Mouse (Mus musculus) forebrain, embryonic 15.5 days (tissue): ENCODE measurements around the gene Ankrd66. TPM values are rescaled to one million over a fixed set of nuclear protein-coding genes. Genes with fewer than 3 reads are reported as not detected.

ENCODE experiments used
- ATAC-seq: fragments of 200-750 bp; cut with Nextera tagmentation; replicated peaks from 2 replicates; pipeline ENCODE4 v1.8.0; 2017; ENCODE audit warnings: mild to moderate bottlenecking, moderate TSS enrichment, moderate library complexity
- H3K27ac ChIP-seq: fragments of 300-500 bp; sonication (generic); replicated peaks from 2 replicates; pipeline ENCODE4 v1.5.1; 2015; ENCODE audit warnings: mild to moderate bottlenecking, inconsistent platforms
- H3K27me3 ChIP-seq: fragments of 300-500 bp; sonication (generic); 2 replicates; pipeline ENCODE4 v1.6.1; 2015; ENCODE audit warnings: inconsistent platforms
- H3K36me3 ChIP-seq: fragments of 300-500 bp; sonication (generic); 2 replicates; pipeline ENCODE4 v1.6.1; 2015; ENCODE audit warnings: mild to moderate bottlenecking, inconsistent platforms
- H3K4me1 ChIP-seq: fragments of 300-500 bp; sonication (generic); 2 replicates; pipeline ENCODE4 v1.6.1; 2015; ENCODE audit warnings: inconsistent platforms
- H3K4me2 ChIP-seq: fragments of 300-500 bp; sonication (generic); replicated peaks from 2 replicates; pipeline ENCODE4 v1.6.1; 2015; ENCODE audit warnings: mild to moderate bottlenecking, inconsistent platforms
- H3K4me3 ChIP-seq: fragments of 300-500 bp; sonication (generic); 2 replicates; pipeline ENCODE4 v1.5.1; 2015; ENCODE audit warnings: mild to moderate bottlenecking, inconsistent platforms
- H3K9ac ChIP-seq: fragments of 300-500 bp; sonication (generic); replicated peaks from 2 replicates; pipeline ENCODE4 v1.6.1; 2015; ENCODE audit warnings: mild to moderate bottlenecking, inconsistent platforms
- H3K9me3 ChIP-seq: fragments of 300-500 bp; sonication (generic); 2 replicates; pipeline ENCODE4 v1.6.1; 2016; ENCODE audit warnings: inconsistent platforms
- WGBS: fragments of 180-500 bp; shearing (Covaris S2); methylation state at CpG from one replicate; pipeline ENCODE4 v1.1.7; 2015; ENCODE audit warnings: mixed read lengths; 5-methylcytosine and 5-hydroxymethylcytosine counted together
- polyA plus RNA-seq: library from polyadenylated mRNA; unstranded; fragments of >200 nt; fragmentation: Nextera tagmentation; extraction: Ambion mirVana; gene quantifications from 2 replicates; pipeline ENCODE4 v1.2.1, GENCODE M21; 2015

The Ankrd66 gene
- polyA plus RNA-seq = 0.19 and 0.47 TPM in 2 replicates

- H3K4me1 ChIP-seq = no peaks in the 10 kb centered on the region
Measured at GRCm38 (mm10) chr17:43543539-43543938, at the start of gene Ankrd66. Gene Ankrd66, minus strand, starts transcription at chr17:43543639.

GRCm38 (mm10) chr17:43592296-43593291 is 49.2 kb upstream of the Ankrd66 start:
- H3K27ac ChIP-seq = no peak overlapping the region
- no peaks in the 10 kb centered on the region for H3K4me1 ChIP-seq
- H3K4me3 ChIP-seq = no peak overlapping the region
- no peaks in the 10 kb centered on the region for H3K36me3 ChIP-seq
- 75% methylated on average over 21 of the region's 21 CpGs for WGBS
- H3K9ac ChIP-seq = no peak overlapping the region
- no peaks in the 10 kb centered on the region for H3K27me3 ChIP-seq
- ATAC-seq = peak; percentile 72; the same call in 1 of the 2 replicates
- H3K4me2 ChIP-seq = no peak overlapping the region
- no peaks in the 10 kb centered on the region for H3K9me3 ChIP-seq

More at GRCm38 (mm10) chr17:43543539-43543938, at the start of gene Ankrd66:
- Histone ChIP-seq H3K9me3 (no peaks in the 10 kb centered on the region), H3K27ac (no peak within 1 kb of the TSS), H3K4me3 (no peak within 1 kb of the TSS), H3K27me3 (no peaks in the 10 kb centered on the region), H3K9ac (no peak within 1 kb of the TSS), H3K4me2 (no peak within 1 kb of the TSS), H3K36me3 (no peaks in the 10 kb centered on the region)
- WGBS = 78% methylated on average over 1 of the region's 1 CpGs
- ATAC-seq = no peak

GRCm38 (mm10) chr17:43590531-43590930 is 47.1 kb upstream of the Ankrd66 start:
- Histone ChIP-seq H3K4me2 (no peak overlapping the region), H3K4me1 (no peaks in the 10 kb centered on the region), H3K9ac (no peak overlapping the region), H3K36me3 (no peaks in the 10 kb centered on the region), H3K4me3 (no peak overlapping the region), H3K9me3 (no peaks in the 10 kb centered on the region), H3K27me3 (no peaks in the 10 kb centered on the region), H3K27ac (no peak overlapping the region)
- no peak for ATAC-seq
- 77% methylated on average over 5 of the region's 5 CpGs for WGBS

- no peak overlapping the region for H3K4me3 ChIP-seq
- ATAC-seq = no peak
- no peak overlapping the region for H3K4me2 ChIP-seq
- no peaks in the 10 kb centered on the region for H3K4me1 ChIP-seq
- H3K27ac ChIP-seq = no peak overlapping the region
- no peaks in the 10 kb centered on the region for H3K9me3 ChIP-seq
- no peaks in the 10 kb centered on the region for H3K36me3 ChIP-seq
- no peaks in the 10 kb centered on the region for H3K27me3 ChIP-seq
- WGBS = 92% methylated on average over 6 of the region's 6 CpGs
- no peak overlapping the region for H3K9ac ChIP-seq
Measured at GRCm38 (mm10) chr17:43589750-43590149, 46.3 kb upstream of the Ankrd66 start.

GRCm38 (mm10) chr17:43587278-43587677 is 43.8 kb upstream of the Ankrd66 start:
- WGBS = 88% methylated on average over 2 of the region's 2 CpGs
- H3K9me3 ChIP-seq = no peaks in the 10 kb centered on the region
- no peak overlapping the region for H3K4me3 ChIP-seq

GRCm38 (mm10) chr17:43584771-43585170 is 41.3 kb upstream of the Ankrd66 start:
- H3K36me3 ChIP-seq = no peaks in the 10 kb centered on the region
- H3K27me3 ChIP-seq = no peaks in the 10 kb centered on the region
- H3K4me2 ChIP-seq = no peak overlapping the region
- no peak overlapping the region for H3K27ac ChIP-seq
- no peak overlapping the region for H3K9ac ChIP-seq
- H3K9me3 ChIP-seq = no peaks in the 10 kb centered on the region
- 94% methylated on average over 7 of the region's 7 CpGs for WGBS
- no peak overlapping the region for H3K4me3 ChIP-seq
- no peak for ATAC-seq
- peaks cover 7% of the 10 kb centered on the region; the same call in 1 of the 2 replicates for H3K4me1 ChIP-seq

More at GRCm38 (mm10) chr17:43587278-43587677, 43.8 kb upstream of the Ankrd66 start:
- no peak for ATAC-seq
- Histone ChIP-seq H3K27me3 (no peaks in the 10 kb centered on the region), H3K4me2 (no peak overlapping the region), H3K27ac (no peak overlapping the region), H3K4me1 (no peaks in the 10 kb centered on the region), H3K9ac (no peak overlapping the region), H3K36me3 (no peaks in the 10 kb centered on the region)

GRCm38 (mm10) chr17:43581012-43581467 is 37.6 kb upstream of the Ankrd66 start:
- Histone ChIP-seq H3K27me3 (no peaks in the 10 kb centered on the region), H3K9ac (no peak overlapping the region), H3K27ac (no peak overlapping the region), H3K36me3 (no peaks in the 10 kb centered on the region), H3K4me3 (no peak overlapping the region), H3K4me1 (peaks cover 7% of the 10 kb centered on the region; the same call in 1 of the 2 replicates), H3K9me3 (no peaks in the 10 kb centered on the region), H3K4me2 (no peak overlapping the region)
- 33% methylated on average over 8 of the region's 8 CpGs for WGBS
- ATAC-seq = 0 out of 2 replicates have a peak, but pooled peaks have one; percentile 35

- no peak overlapping the region for H3K4me2 ChIP-seq
- no peak overlapping the region for H3K4me3 ChIP-seq
- no peak overlapping the region for H3K9ac ChIP-seq
- H3K27me3 ChIP-seq = no peaks in the 10 kb centered on the region
- H3K9me3 ChIP-seq = no peaks in the 10 kb centered on the region
- H3K27ac ChIP-seq = no peak overlapping the region
- peaks cover 7% of the 10 kb centered on the region; the same call in 1 of the 2 replicates for H3K4me1 ChIP-seq
- no peaks in the 10 kb centered on the region for H3K36me3 ChIP-seq
- WGBS = 40% methylated on average over 3 of the region's 3 CpGs
- ATAC-seq = no peak
Measured at GRCm38 (mm10) chr17:43580456-43580855, 37.0 kb upstream of the Ankrd66 start.

- no peak overlapping the region for H3K27ac ChIP-seq
- H3K36me3 ChIP-seq = no peaks in the 10 kb centered on the region
- peaks cover 11% of the 10 kb centered on the region for H3K4me1 ChIP-seq
- H3K27me3 ChIP-seq = no peaks in the 10 kb centered on the region
- no peak overlapping the region for H3K4me2 ChIP-seq
- WGBS = 18% methylated on average over 3 of the region's 3 CpGs
- no peak overlapping the region for H3K4me3 ChIP-seq
- no peaks in the 10 kb centered on the region for H3K9me3 ChIP-seq
- no peak overlapping the region for H3K9ac ChIP-seq
- peak; percentile 26; the same call in 1 of the 2 replicates for ATAC-seq
Measured at GRCm38 (mm10) chr17:43573624-43574073, 30.2 kb upstream of the Ankrd66 start.

- WGBS = 72% methylated on average over 7 of the region's 7 CpGs
- H3K27me3 ChIP-seq = no peaks in the 10 kb centered on the region
- H3K36me3 ChIP-seq = no peaks in the 10 kb centered on the region
- no peak overlapping the region for H3K4me2 ChIP-seq
- peaks cover 17% of the 10 kb centered on the region for H3K4me1 ChIP-seq
- no peak overlapping the region for H3K9ac ChIP-seq
- ATAC-seq = no peak
- no peak overlapping the region for H3K27ac ChIP-seq
- H3K4me3 ChIP-seq = no peak overlapping the region
- H3K9me3 ChIP-seq = no peaks in the 10 kb centered on the region
Measured at GRCm38 (mm10) chr17:43569287-43569686, 25.8 kb upstream of the Ankrd66 start.

GRCm38 (mm10) chr17:43567992-43568888 is 24.8 kb upstream of the Ankrd66 start, which contains the start of gene Pla2g7:
Gene Pla2g7, plus strand, starts transcription at chr17:43568098.
- peak; percentile 92 for ATAC-seq
- peak within 1 kb of the TSS; percentile 51 for H3K9ac ChIP-seq
- no peaks in the 10 kb centered on the region for H3K9me3 ChIP-seq
- no peaks in the 10 kb centered on the region for H3K27me3 ChIP-seq
- peaks cover 8% of the 10 kb centered on the region for H3K4me1 ChIP-seq
- H3K27ac ChIP-seq = no peak within 1 kb of the TSS; the same call in 1 of the 2 replicates
- no peaks in the 10 kb centered on the region for H3K36me3 ChIP-seq
- H3K4me3 ChIP-seq = peak within 1 kb of the TSS; percentile 48
- under 1% methylated on average over 34 of the region's 34 CpGs for WGBS
- H3K4me2 ChIP-seq = peak within 1 kb of the TSS; percentile 82
